Mouse (Mus musculus): ENCODE measurements around the gene Cdk14. TPM values are rescaled to one million over a fixed set of nuclear protein-coding genes. Genes with fewer than 3 reads are reported as not detected.

Gene Cdk14
- total and polyA plus RNA-seq, 2 experiments from 2014 or later: 53.0 to 63.9 TPM

DNA sequence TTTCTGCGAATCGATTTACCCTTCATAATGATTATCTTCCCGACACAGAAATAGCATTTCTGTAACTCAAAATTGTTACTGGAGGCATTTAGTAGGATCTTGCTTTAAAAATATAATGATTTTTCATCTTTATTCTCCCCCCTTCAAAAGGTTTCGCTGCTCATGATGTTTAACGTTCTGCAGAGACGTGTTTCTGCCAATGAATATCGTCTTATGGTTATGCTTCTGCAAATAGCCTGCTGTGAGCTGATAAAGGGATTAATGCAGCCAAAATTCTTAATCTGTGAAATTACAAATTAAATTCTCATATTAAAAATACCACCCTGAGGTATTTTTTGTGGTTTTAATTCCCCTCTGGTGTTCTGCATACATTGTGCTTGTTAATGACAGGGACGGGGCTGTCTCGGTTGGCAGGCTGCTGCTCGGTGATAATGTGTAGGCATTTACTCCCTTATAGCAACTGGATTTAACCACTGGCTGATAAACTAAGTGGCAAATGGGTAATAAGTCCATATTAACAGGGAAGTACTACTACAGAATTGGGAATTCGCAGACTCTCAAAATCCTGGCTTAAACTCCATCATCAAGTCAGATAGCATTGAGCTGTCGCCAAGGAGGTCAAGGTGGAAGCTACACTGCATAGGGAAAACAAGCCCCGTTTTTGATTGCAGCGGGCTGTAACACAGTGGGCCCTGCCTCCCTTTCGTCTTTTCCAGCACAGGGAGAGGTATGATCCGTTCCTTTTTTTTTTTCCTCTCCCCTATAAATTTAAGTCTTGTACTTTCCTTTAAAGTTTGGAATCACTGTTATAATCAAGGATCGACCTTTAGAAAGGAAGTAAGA, 528.0 kb downstream of the Cdk14 start:
- H3K27me3 ChIP-seq (ENCODE audit: insufficient read depth, low read length): no peaks in the 10 kb centered on the region
- TF ChIP-seq CTCF (IDR thresholded peaks at IDR 0.05; ENCODE audit: low read depth): no peak
- no peak overlapping the region for H3K27ac ChIP-seq
- ATAC-seq (no peak), DNase-seq (ENCODE audit: low spot score) (no peak)
- no peak overlapping the region for H3K9ac ChIP-seq (replicated peaks; ENCODE audit: low read length)
- no peak overlapping the region for H3K4me3 ChIP-seq (ENCODE audit: low read length)
- no peaks in the 10 kb centered on the region for H3K36me3 ChIP-seq (ENCODE audit: insufficient read depth, low read length)
- WGBS: 49% methylated on average over 17 of the region's 17 CpGs
- H3K4me1 ChIP-seq (ENCODE audit: insufficient read depth, low read length): no peaks in the 10 kb centered on the region; the same call in 1 of the 2 replicates
- no peak overlapping the region for H3K4me2 ChIP-seq (ENCODE audit: low read depth, low read length)
- H3K9me3 ChIP-seq (ENCODE audit: low read length): no peaks in the 10 kb centered on the region

DNA sequence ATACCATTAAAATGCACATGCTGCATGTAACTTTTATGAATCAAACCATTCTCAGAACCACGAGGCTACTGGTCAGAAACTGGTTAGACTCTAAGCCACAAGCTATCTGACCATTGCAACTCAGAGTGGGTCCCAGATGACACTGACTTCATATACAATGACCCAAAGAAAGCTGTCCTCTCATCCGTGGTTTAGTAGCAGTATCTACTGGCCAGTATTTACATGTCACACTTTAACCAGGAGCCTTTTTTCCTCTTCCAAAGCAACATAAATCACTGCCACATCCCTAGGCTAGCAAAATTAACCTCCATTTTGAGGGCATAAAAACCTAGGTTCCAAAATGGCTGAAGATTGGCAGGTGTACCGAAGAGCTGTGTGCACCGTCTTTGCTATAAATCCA, 533.0 kb downstream of the Cdk14 start:
- Histone ChIP-seq H3K9ac (replicated peaks; ENCODE audit: low read length) (no peak overlapping the region), H3K4me2 (ENCODE audit: low read depth, low read length) (no peak overlapping the region), H3K4me1 (ENCODE audit: insufficient read depth, low read length) (no peaks in the 10 kb centered on the region), H3K27me3 (ENCODE audit: insufficient read depth, low read length) (no peaks in the 10 kb centered on the region), H3K27ac (no peak overlapping the region), H3K9me3 (ENCODE audit: low read length) (no peaks in the 10 kb centered on the region), H3K4me3 (ENCODE audit: low read length) (no peak overlapping the region), H3K36me3 (ENCODE audit: insufficient read depth, low read length) (no peaks in the 10 kb centered on the region)
- whole genome bisulfite sequencing: 89% methylated on average over 4 of the region's 4 CpGs
- DNase-seq (ENCODE audit: low spot score) (no peak), ATAC-seq (no peak)
- no peak for TF ChIP-seq CTCF (IDR thresholded peaks at IDR 0.05; ENCODE audit: low read depth)

DNA sequence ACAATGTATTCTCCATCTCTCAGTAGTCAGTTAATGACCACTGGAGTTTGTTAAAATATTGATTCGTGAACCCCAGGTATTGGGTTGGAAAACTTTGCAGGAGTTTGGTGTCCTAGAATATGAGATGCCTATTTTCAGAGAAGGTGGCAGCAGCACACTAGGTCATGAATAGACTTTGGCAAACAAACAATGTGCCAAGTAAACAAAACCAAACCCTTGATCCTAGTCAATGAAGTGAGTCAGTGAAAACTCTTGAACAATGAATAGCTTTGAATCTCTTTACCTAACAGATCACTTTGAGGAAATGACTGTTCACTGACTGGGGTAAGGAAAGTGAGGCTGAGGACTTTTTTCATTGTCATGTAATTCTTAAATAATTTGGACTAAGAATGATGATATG, 537.3 kb downstream of the Cdk14 start:
- H3K27ac ChIP-seq: no peak overlapping the region
- no peaks in the 10 kb centered on the region for H3K36me3 ChIP-seq (ENCODE audit: insufficient read depth, low read length)
- H3K9ac ChIP-seq (replicated peaks; ENCODE audit: low read length): no peak overlapping the region
- H3K27me3 ChIP-seq (ENCODE audit: insufficient read depth, low read length): no peaks in the 10 kb centered on the region
- H3K4me2 ChIP-seq (ENCODE audit: low read depth, low read length): no peak overlapping the region
- no peaks in the 10 kb centered on the region for H3K9me3 ChIP-seq (ENCODE audit: low read length)
- WGBS: 95% methylated on average over 1 of the region's 1 CpGs
- ATAC-seq: no peak
- TF ChIP-seq CTCF (IDR thresholded peaks at IDR 0.05; ENCODE audit: low read depth): no peak
- DNase-seq (ENCODE audit: low spot score): no peak
- no peak overlapping the region for H3K4me3 ChIP-seq (ENCODE audit: low read length)
- H3K4me1 ChIP-seq (ENCODE audit: insufficient read depth, low read length): no peaks in the 10 kb centered on the region

DNA sequence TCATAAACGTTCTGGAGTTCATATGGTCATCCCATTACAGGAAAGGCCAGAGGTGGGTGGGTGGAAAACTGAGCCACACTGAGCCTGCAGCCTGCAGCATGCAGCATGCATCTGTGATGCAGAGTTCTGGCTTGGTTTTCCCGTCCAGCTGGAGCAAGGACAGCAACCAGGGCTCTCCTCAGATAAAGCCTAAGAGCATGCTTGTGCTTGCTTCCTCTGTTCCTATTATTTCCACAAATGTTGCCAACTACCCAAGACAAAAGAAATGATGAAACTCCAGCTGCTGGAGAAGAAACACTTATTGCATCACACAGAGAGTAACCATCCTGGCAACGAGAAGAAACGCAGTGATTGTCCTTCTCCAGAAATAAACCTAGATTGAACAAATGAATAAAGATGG, 539.8 kb downstream of the Cdk14 start:
- H3K9me3 ChIP-seq (ENCODE audit: low read length): no peaks in the 10 kb centered on the region
- no peak overlapping the region for H3K9ac ChIP-seq (replicated peaks; ENCODE audit: low read length)
- WGBS: 56% methylated on average over 4 of the region's 4 CpGs
- no peak for TF ChIP-seq CTCF (IDR thresholded peaks at IDR 0.05; ENCODE audit: low read depth)
- no peak overlapping the region for H3K4me2 ChIP-seq (ENCODE audit: low read depth, low read length)
- H3K36me3 ChIP-seq (ENCODE audit: insufficient read depth, low read length): no peaks in the 10 kb centered on the region
- no peaks in the 10 kb centered on the region for H3K27me3 ChIP-seq (ENCODE audit: insufficient read depth, low read length)
- H3K4me3 ChIP-seq (ENCODE audit: low read length): no peak overlapping the region
- no peak overlapping the region for H3K27ac ChIP-seq
- ATAC-seq: no peak
- DNase-seq (ENCODE audit: low spot score): no peak
- H3K4me1 ChIP-seq (ENCODE audit: insufficient read depth, low read length): peaks cover 4% of the 10 kb centered on the region; the same call in 1 of the 2 replicates

DNA sequence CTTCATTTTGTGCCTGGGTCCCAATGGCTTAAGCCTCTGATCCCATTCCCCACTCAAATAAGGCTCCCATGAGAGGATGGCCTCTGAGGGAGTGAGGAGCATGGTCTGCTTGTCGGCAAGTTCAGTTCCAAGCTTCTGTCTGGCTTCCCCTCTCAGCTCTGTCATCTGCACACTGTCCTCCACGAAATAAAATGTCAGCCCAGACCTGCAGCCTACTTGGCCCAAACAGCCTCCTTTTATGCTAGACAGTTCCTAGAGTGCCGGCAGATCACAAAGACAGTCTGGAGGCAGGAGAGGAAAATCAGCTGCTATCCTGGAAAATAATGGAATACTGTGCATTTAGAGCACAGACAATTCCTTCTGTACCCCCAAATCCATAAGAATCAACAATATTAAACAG, 541.2 kb downstream of the Cdk14 start:
- no peak overlapping the region for H3K27ac ChIP-seq
- H3K4me2 ChIP-seq (ENCODE audit: low read depth, low read length): no peak overlapping the region
- no peaks in the 10 kb centered on the region for H3K27me3 ChIP-seq (ENCODE audit: insufficient read depth, low read length)
- no peak for DNase-seq (ENCODE audit: low spot score)
- no peaks in the 10 kb centered on the region for H3K36me3 ChIP-seq (ENCODE audit: insufficient read depth, low read length)
- no peak overlapping the region for H3K9ac ChIP-seq (replicated peaks; ENCODE audit: low read length)
- WGBS: 19% methylated on average over 3 of the region's 3 CpGs
- peaks cover 4% of the 10 kb centered on the region; the same call in 1 of the 2 replicates for H3K4me1 ChIP-seq (ENCODE audit: insufficient read depth, low read length)
- no peak for TF ChIP-seq CTCF (IDR thresholded peaks at IDR 0.05; ENCODE audit: low read depth)
- ATAC-seq: no peak
- no peaks in the 10 kb centered on the region for H3K9me3 ChIP-seq (ENCODE audit: low read length)
- no peak overlapping the region for H3K4me3 ChIP-seq (ENCODE audit: low read length)

DNA sequence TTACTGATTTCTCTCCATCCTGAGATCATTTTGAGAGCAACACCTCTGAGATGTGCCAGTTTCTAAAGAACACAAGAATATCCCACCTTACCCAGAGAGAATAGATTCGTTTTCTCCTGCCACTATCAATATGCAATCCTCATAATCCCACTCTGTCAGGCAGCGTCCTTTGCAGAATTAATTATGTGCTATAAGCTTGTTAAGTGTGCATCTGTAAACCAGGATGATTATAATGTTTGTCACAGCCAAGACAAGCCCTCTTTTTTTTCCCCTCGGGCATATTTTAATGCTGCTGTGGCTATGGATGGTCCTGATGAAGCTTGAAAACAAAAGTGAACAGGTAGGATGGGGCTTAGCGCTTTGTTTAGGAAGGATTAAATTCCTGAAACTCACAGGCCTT, 542.5 kb downstream of the Cdk14 start:
- no peak overlapping the region for H3K4me2 ChIP-seq (ENCODE audit: low read depth, low read length)
- no peak overlapping the region for H3K9ac ChIP-seq (replicated peaks; ENCODE audit: low read length)
- no peak overlapping the region for H3K4me3 ChIP-seq (ENCODE audit: low read length)
- H3K9me3 ChIP-seq (ENCODE audit: low read length): no peaks in the 10 kb centered on the region
- no peak for TF ChIP-seq CTCF (IDR thresholded peaks at IDR 0.05; ENCODE audit: low read depth)
- DNase-seq (ENCODE audit: low spot score): no peak
- H3K27me3 ChIP-seq (ENCODE audit: insufficient read depth, low read length): no peaks in the 10 kb centered on the region
- peaks cover 4% of the 10 kb centered on the region; the same call in 1 of the 2 replicates for H3K4me1 ChIP-seq (ENCODE audit: insufficient read depth, low read length)
- ATAC-seq: no peak
- peak overlapping the region; percentile 2 for H3K27ac ChIP-seq
- H3K36me3 ChIP-seq (ENCODE audit: insufficient read depth, low read length): no peaks in the 10 kb centered on the region
- WGBS: 41% methylated on average over 4 of the region's 4 CpGs

DNA sequence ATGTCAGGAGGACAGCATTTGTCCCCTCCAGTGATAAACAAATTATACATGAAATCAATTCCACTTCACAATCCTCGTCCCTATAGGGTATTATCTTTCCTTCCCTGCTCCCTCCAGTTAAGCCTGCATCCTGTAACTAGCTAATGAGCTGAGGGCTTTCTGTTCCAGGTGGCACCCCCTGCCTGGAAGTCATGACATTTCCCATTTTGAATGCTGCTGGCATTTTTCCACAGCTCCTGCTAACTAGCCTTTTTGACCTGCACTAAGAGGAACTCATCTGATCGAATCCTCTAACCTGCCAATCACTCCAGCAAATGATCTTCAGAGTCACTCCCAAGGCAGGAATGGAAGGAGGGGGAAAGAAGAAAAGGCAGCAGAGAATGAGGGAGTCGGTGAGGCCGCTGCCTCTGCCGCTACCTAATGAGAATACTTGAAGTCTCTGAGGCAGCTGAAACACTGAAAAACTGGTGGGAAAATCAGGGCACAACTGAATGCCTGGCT, 542.9 kb downstream of the Cdk14 start:
- Histone ChIP-seq H3K9ac (replicated peaks; ENCODE audit: low read length) (no peak overlapping the region), H3K27ac (peak overlapping the region; percentile 2), H3K27me3 (ENCODE audit: insufficient read depth, low read length) (no peaks in the 10 kb centered on the region), H3K4me3 (ENCODE audit: low read length) (no peak overlapping the region), H3K9me3 (ENCODE audit: low read length) (no peaks in the 10 kb centered on the region), H3K4me2 (ENCODE audit: low read depth, low read length) (no peak overlapping the region), H3K4me1 (ENCODE audit: insufficient read depth, low read length) (peaks cover 4% of the 10 kb centered on the region; the same call in 1 of the 2 replicates), H3K36me3 (ENCODE audit: insufficient read depth, low read length) (no peaks in the 10 kb centered on the region)
- peak; percentile 81 for ATAC-seq
- 12% methylated on average over 5 of the region's 5 CpGs for WGBS
- no peak; the same call in 1 of the 2 replicates for TF ChIP-seq CTCF (IDR thresholded peaks at IDR 0.05; ENCODE audit: low read depth)
- peak; percentile 74 for DNase-seq (ENCODE audit: low spot score)
